Mouse (Mus musculus) embryonic fibroblast, embryonic 13.5 days (primary cell): Measurements from ENCODE around the gene Ntsr2.

Experiments used
- CTCF ChIP-seq: IDR thresholded peaks from 2 replicates; pipeline ENCODE4 v1.5.1; 2011; ENCODE audit warnings: mild to moderate bottlenecking, control low read depth, low read length, moderate library complexity, borderline replicate concordance; ENCODE audit not compliant: insufficient read depth
- POLR2A ChIP-seq: IDR thresholded peaks from 2 replicates; pipeline ENCODE4 v1.6.1; 2011; ENCODE audit warnings: low read depth, mild to moderate bottlenecking, control low read depth, low read length, moderate library complexity

- TF ChIP-seq CTCF (no peak), POLR2A (no peak)
Observed at GRCm38 (mm10) chr12:16696146-16696545, 43.0 kb downstream of the Ntsr2 start.
